Mouse (Mus musculus): Measurements from ENCODE around the gene Slc30a5.
"Not testable (repeated sequence)": the region's sequence is repeated elsewhere in the genome, so short reads cannot be mapped to it uniquely, and the experiment has no call there.

Slc30a5 gene

GRCm38 (mm10) chr13:100841741-100842140 is 8.5 kb upstream of the Slc30a5 start:
- DNase-seq (ENCODE audit: low read depth), result no peak

GRCm38 (mm10) chr13:100834777-100835176 is 1.6 kb upstream of the Slc30a5 start:
- DNase-seq (ENCODE audit: low read depth), result no peak

GRCm38 (mm10) chr13:100833640-100834002 is 394 bp upstream of the Slc30a5 start:
- no peak for DNase-seq (ENCODE audit: low read depth)

GRCm38 (mm10) chr13:100832188-100832587 is 1.0 kb downstream of the Slc30a5 start:
- DNase-seq (ENCODE audit: low read depth), result peak; percentile 51

GRCm38 (mm10) chr13:100831123-100831522 is 2.1 kb downstream of the Slc30a5 start:
- DNase-seq (ENCODE audit: low read depth), result peak; percentile 10

GRCm38 (mm10) chr13:100825627-100826410 is 7.4 kb downstream of the Slc30a5 start:
- no peak for DNase-seq (ENCODE audit: low read depth)

- DNase-seq (ENCODE audit: low read depth), result no peak
Measured at GRCm38 (mm10) chr13:100824916-100825315, 8.3 kb downstream of the Slc30a5 start.

GRCm38 (mm10) chr13:100824306-100824705 is 8.9 kb downstream of the Slc30a5 start:
- DNase-seq (ENCODE audit: low read depth), result no peak

GRCm38 (mm10) chr13:100823863-100824262 is 9.4 kb downstream of the Slc30a5 start:
- no peak for DNase-seq (ENCODE audit: low read depth)

- no peak for DNase-seq (ENCODE audit: low read depth)
Measured at GRCm38 (mm10) chr13:100814451-100814850, 18.8 kb downstream of the Slc30a5 start.

GRCm38 (mm10) chr13:100805776-100806175 is 27.5 kb downstream of the Slc30a5 start:
- DNase-seq (ENCODE audit: low read depth), result no peak

- no peak for DNase-seq (ENCODE audit: low read depth)
Measured at GRCm38 (mm10) chr13:100797171-100797570, 36.1 kb downstream of the Slc30a5 start.

GRCm38 (mm10) chr13:100789083-100789482 is 44.1 kb downstream of the Slc30a5 start:
- DNase-seq (ENCODE audit: low read depth), result no peak

- DNase-seq (ENCODE audit: low read depth), result not testable (repeated sequence)
Measured at GRCm38 (mm10) chr13:100788057-100788456, 45.2 kb downstream of the Slc30a5 start.

GRCm38 (mm10) chr13:100787316-100788010 is 45.8 kb downstream of the Slc30a5 start:
- no peak for DNase-seq (ENCODE audit: low read depth)

GRCm38 (mm10) chr13:100786414-100786867 is 46.8 kb downstream of the Slc30a5 start, which contains the start of gene Ccnb1:
TSS of gene Ccnb1 (minus strand) at chr13:100786570.
- DNase-seq (ENCODE audit: low read depth), result peak; percentile 96

- DNase-seq (ENCODE audit: low read depth), result peak; percentile 66
Measured at GRCm38 (mm10) chr13:100785806-100786413, 47.3 kb downstream of the Slc30a5 start.

GRCm38 (mm10) chr13:100777491-100777890 is 55.7 kb downstream of the Slc30a5 start:
- no peak for DNase-seq (ENCODE audit: low read depth)

GRCm38 (mm10) chr13:100776710-100777109 is 56.5 kb downstream of the Slc30a5 start:
- no peak for DNase-seq (ENCODE audit: low read depth)

- DNase-seq (ENCODE audit: low read depth), result no peak
Measured at GRCm38 (mm10) chr13:100776056-100776419, 57.2 kb downstream of the Slc30a5 start.

- peak; percentile 96 for DNase-seq (ENCODE audit: low read depth)
Measured at GRCm38 (mm10) chr13:100775252-100776055, 57.8 kb downstream of the Slc30a5 start, which contains the start of gene Cenph. TSS of gene Cenph (minus strand) at chr13:100775899.

- no peak for DNase-seq (ENCODE audit: low read depth)
Measured at GRCm38 (mm10) chr13:100774704-100775103, 58.5 kb downstream of the Slc30a5 start.

All from induced T-regulatory cell, adult 2 months (primary cell).